Mouse (Mus musculus) activated CD4-positive, CD25-positive, alpha-beta regulatory T cell, adult 4 months (primary cell): ENCODE results near the gene Trappc10. TPM values are rescaled to one million over a fixed set of nuclear protein-coding genes. Genes with fewer than 3 reads are reported as not detected.

ENCODE experiments used
- ATAC-seq: one replicate; pipeline ENCODE4 v1.8.0; 2017
- polyA plus RNA-seq, 2 experiments: library from polyadenylated mRNA; unstranded; fragments of 100-300 nt; shearing (Covaris generic); gene quantifications; one replicate each; pipeline ENCODE4 v1.2.1; 2017

Trappc10 gene
- polyA plus RNA-seq, 2 experiments from 2014 or later, result 5.1 to 11.0 TPM

GRCm38 (mm10) chr10:78255646-78256059 lies 11.2 kb upstream of the Trappc10 start:
- ATAC-seq, result no peak

GRCm38 (mm10) chr10:78247206-78247605 lies 2.8 kb upstream of the Trappc10 start:
- no peak for ATAC-seq

- no peak for ATAC-seq
Observed at GRCm38 (mm10) chr10:78246725-78247124, 2.3 kb upstream of the Trappc10 start.

DNA sequence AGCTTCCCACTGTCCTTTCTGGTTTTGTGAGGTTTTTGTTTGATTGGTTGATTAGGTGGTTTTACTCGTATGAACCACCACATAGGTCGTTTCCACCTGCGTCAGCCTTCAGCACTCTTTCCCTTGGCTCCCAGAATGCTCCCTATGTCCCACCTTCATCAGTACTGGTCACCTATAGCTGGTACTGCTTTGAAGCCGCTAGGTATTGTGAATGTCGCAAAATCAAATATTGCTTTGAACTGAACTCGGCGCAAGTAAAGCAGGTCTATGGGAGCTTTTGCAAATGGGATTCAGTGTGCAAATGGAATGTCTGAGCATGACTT lies 745 bp upstream of the Trappc10 start:
- no peak for ATAC-seq

DNA sequence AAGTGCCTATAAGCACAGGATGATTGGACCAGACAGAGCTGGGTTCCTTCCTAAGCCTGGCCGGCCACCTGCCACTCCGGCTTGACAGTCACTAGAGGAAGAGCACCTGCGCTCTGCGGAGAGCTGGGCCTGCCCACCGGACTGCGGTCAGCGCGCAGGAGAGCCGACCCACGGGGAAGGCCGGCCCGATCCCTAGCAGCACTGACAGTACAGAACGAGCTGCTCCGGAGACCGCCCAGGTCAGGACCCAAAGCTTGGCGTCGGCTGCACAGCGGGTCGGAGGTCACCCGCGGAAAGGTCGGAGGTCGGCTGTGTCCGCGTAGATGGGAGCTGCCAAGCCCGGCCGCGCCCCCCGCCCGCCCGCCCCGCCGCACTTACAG lies 393 bp downstream of the Trappc10 start:
- peak; percentile 10 for ATAC-seq

DNA sequence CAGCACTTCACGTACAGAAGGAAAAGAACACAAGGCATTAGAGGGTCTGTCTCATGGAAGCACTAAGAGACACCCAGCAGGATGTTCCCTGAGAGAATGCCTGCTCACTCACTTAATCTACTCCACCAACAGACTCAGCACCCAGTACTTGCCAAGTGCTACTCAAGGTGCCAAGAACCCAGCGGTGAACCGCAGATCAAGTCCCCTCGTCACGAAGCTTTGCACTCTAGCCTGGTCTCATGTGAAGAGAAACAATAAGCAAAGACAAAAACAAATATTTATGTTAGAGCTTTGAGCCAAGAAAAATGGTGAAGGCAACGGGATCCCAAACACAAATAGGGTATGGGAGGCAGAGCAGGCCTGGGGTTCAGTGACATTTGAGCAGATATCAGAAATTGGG lies 5.5 kb downstream of the Trappc10 start:
- ATAC-seq, result no peak

DNA sequence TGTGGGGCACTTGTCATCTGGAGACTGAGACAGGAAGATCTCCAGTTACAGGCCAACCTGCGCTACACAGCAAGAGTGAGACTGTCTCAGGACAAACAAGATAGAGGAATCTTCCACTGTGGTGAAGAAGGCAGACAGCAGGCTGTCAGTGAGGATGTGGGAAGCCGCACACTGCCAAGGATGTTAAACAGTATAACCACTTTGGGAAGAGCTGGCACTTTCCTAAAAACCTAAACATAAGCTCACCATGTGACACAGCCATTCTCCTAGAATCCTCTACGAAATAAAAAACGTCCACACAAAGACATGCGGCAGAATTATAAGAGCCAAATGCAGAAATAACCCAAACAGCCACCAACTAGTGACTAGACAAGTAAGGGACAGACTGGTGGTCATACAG lies 6.1 kb downstream of the Trappc10 start:
- no peak for ATAC-seq

DNA sequence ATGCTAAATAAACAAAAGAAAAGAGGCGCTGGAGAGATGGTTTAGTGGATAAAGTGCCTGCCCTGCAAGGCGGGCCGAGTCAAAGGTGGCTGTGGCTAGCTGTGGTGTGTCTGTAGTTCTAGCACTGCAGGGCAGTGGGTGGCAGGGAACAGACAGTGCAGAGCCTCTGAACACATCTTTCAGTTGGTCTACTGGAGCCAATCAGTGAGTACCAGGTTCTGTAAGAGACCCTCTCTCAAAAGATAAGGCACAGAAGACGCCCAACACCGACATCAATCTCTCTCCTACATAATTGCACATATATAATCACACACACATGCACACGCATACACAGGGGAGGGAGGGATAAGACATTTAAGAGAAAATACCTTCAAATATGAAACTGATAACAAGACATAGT lies 6.6 kb downstream of the Trappc10 start:
- no peak for ATAC-seq

GRCm38 (mm10) chr10:78236885-78237629 lies 7.4 kb downstream of the Trappc10 start:
- ATAC-seq, result no peak

DNA sequence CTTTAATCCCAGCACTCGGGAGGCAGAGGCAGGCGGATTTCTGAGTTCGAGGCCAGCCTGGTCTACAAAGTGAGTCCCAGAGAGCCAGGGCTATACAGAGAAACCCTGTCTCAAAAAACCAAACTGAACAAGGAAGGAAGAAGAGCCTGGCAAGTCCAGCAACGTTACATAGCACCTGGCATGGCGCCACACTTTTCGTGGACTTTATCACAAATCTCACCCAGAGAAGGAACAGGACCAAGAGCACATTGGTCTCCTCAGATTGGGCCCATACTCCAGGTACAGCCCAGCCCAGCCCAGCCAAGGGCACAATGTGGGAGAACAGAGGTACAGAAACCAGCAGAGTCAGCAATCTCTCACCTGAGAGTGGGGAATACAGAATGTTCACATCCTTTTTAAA lies 10.7 kb downstream of the Trappc10 start:
- ATAC-seq, result no peak

- ATAC-seq, result no peak
Observed at GRCm38 (mm10) chr10:78233161-78233560, 11.3 kb downstream of the Trappc10 start.

DNA sequence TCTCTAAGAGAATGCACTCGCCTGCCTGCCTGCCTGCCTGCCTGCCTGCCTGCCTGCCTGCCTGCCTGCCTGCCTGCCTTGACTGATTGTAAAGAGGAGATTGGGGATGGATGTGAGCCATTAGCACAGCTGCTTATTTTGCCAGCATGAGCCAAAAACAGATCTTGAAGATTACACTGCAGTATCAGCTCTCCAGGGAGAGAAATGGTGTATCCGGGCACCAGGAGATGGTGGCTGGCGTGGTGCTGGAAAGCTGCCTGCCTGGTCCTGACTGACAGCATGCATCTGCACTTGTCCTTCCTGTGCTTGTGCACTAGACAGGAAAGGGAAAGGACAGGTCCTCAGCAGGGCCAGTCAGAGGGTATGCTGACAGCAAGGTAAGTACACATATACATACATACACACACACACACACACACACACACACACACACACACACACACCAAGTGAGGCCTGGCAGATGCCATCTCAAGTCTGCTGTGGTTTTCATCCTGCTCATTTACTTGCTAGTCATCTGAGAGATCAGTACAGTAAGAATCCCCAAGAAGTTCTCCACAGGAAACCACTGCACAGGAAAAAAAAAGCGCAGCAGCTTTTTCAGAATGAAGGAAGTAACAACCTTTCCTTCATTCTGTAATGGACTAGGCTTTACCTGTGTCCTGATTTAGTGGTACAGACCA lies 12.0 kb downstream of the Trappc10 start:
- ATAC-seq, result peak; percentile 49

GRCm38 (mm10) chr10:78228560-78228928 lies 15.9 kb downstream of the Trappc10 start:
- no peak for ATAC-seq

GRCm38 (mm10) chr10:78227875-78228559 lies 16.4 kb downstream of the Trappc10 start:
- ATAC-seq, result no peak

- no peak for ATAC-seq
Observed at GRCm38 (mm10) chr10:78224136-78224535, 20.3 kb downstream of the Trappc10 start.

GRCm38 (mm10) chr10:78222908-78223307 lies 21.5 kb downstream of the Trappc10 start:
- no peak for ATAC-seq

GRCm38 (mm10) chr10:78221315-78221714 lies 23.1 kb downstream of the Trappc10 start:
- no peak for ATAC-seq

- no peak for ATAC-seq
Observed at GRCm38 (mm10) chr10:78219528-78219927, 24.9 kb downstream of the Trappc10 start.

DNA sequence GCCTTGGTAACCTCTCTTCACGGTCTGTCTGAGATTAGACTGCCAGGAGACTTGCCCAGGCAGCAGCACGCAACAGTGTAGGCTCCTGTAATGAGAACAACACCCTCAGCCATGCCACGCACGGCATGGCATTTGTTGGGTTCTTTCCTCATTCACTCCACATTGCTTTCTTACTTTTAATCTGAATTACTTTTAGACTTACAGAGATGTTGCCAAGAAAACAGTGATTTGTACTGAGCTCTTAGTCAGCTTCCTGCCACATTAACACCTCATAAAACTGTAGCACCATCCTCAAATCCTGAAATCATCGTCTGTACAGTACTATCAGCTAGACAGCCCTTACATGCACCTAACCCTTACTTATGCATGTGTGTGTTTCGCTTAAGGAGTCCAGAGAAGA lies 25.9 kb downstream of the Trappc10 start:
- no peak for ATAC-seq

GRCm38 (mm10) chr10:78216376-78217083 lies 27.9 kb downstream of the Trappc10 start:
- no peak for ATAC-seq

- no peak for ATAC-seq
Observed at GRCm38 (mm10) chr10:78214371-78214770, 30.1 kb downstream of the Trappc10 start.

DNA sequence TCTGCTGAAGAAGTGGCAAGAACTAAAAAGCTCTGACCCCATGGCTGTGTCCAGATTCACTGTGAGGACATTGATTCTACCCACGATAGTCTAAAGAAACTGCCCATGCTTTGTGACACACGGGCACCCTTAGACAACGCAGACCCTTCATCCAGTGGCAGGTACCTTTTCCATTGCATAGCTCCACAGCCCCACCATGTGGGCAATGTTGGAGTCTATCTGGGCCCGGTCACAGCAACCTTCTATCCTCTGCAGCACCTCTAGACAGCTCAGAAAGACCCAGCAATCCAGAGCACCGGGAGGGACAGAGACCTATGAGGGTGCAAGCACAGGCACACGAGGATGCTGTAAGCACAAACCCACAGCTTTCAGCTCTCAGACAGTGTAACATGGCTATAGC lies 33.1 kb downstream of the Trappc10 start:
- ATAC-seq, result peak; percentile 46

- no peak for ATAC-seq
Observed at GRCm38 (mm10) chr10:78201182-78201581, 43.3 kb downstream of the Trappc10 start.
